Mouse (Mus musculus) neural tube, embryonic 15.5 days (tissue): ENCODE data around the gene Naxd. TPM values are rescaled to one million over a fixed set of nuclear protein-coding genes. Genes with fewer than 3 reads are reported as not detected.
A peak's percentile ranks its signal among the peaks of the same experiment; 100 is the strongest.

Experiments used
- ATAC-seq: fragments of 200-750 bp; cut with Nextera tagmentation; 2 replicates; pipeline ENCODE4 v1.8.0; 2017; ENCODE audit warnings: mild to moderate bottlenecking, moderate TSS enrichment, moderate library complexity; ENCODE audit not compliant: low FRiP score
- H3K27ac ChIP-seq: fragments of 300-500 bp; sonication (generic); replicated peaks from 2 replicates; pipeline ENCODE4 v1.5.1; 2015; ENCODE audit warnings: mild to moderate bottlenecking, inconsistent platforms
- H3K27me3 ChIP-seq: fragments of 300-500 bp; sonication (generic); replicated peaks from 2 replicates; pipeline ENCODE4 v1.6.1; 2015; ENCODE audit warnings: inconsistent platforms
- H3K36me3 ChIP-seq: fragments of 300-500 bp; sonication (generic); 2 replicates; pipeline ENCODE4 v1.6.1; 2015; ENCODE audit warnings: inconsistent platforms
- H3K4me1 ChIP-seq: fragments of 300-500 bp; sonication (generic); 2 replicates; pipeline ENCODE4 v1.6.1; 2015; ENCODE audit warnings: inconsistent platforms
- H3K4me2 ChIP-seq: fragments of 300-500 bp; sonication (generic); 2 replicates; pipeline ENCODE4 v1.6.1; 2015; ENCODE audit warnings: inconsistent platforms, mild to moderate bottlenecking, moderate library complexity
- H3K4me3 ChIP-seq: fragments of 300-500 bp; sonication (generic); replicated peaks from 2 replicates; pipeline ENCODE4 v1.5.1; 2015; ENCODE audit warnings: mild to moderate bottlenecking, inconsistent platforms
- H3K9ac ChIP-seq: fragments of 300-500 bp; sonication (generic); replicated peaks from 2 replicates; pipeline ENCODE4 v1.6.1; 2015; ENCODE audit warnings: mild to moderate bottlenecking, inconsistent platforms
- H3K9me3 ChIP-seq: fragments of 300-500 bp; sonication (generic); replicated peaks from 2 replicates; pipeline ENCODE4 v1.6.1; 2016; ENCODE audit warnings: inconsistent platforms
- WGBS: fragments of 180-500 bp; shearing (Covaris S2); methylation state at CpG from one replicate; pipeline ENCODE4 v1.1.7; 2015; ENCODE audit warnings: mixed read lengths; 5-methylcytosine and 5-hydroxymethylcytosine counted together
- polyA plus RNA-seq: library from polyadenylated mRNA; unstranded; fragments of >200 nt; fragmentation: Nextera tagmentation; extraction: Ambion mirVana; gene quantifications from 2 replicates; pipeline ENCODE4 v1.2.1, GENCODE M21; 2015

The Naxd gene
- polyA plus RNA-seq = 149 and 154 TPM in 2 replicates

GRCm38 (mm10) chr8:11497017-11497990 is at the start of gene Naxd:
Gene Naxd (plus strand): TSS chr8:11497506.
- Histone ChIP-seq H3K27me3 (peaks cover 14% of the 10 kb centered on the region; the same call in 1 of the 2 replicates), H3K27ac (peak within 1 kb of the TSS; percentile 92), H3K4me1 (peaks cover 50% of the 10 kb centered on the region), H3K4me2 (peak within 1 kb of the TSS; percentile 85), H3K36me3 (no peaks in the 10 kb centered on the region), H3K4me3 (peak within 1 kb of the TSS; percentile 88), H3K9ac (peak within 1 kb of the TSS; percentile 85), H3K9me3 (no peaks in the 10 kb centered on the region)
- WGBS = 4% methylated on average over 72 of the region's 73 CpGs
- ATAC-seq = peak; percentile 96

GRCm38 (mm10) chr8:11447910-11448570 is 49.3 kb upstream of the Naxd start:
- H3K4me3 ChIP-seq = no peak overlapping the region
- ATAC-seq = no peak
- 0 out of 2 replicates have a peak, but pooled peaks cover 3% of the 10 kb centered on the region for H3K4me1 ChIP-seq
- no peak overlapping the region for H3K4me2 ChIP-seq
- WGBS = 95% methylated on average over 23 of the region's 23 CpGs
- H3K27me3 ChIP-seq = no peaks in the 10 kb centered on the region
- H3K9me3 ChIP-seq = no peaks in the 10 kb centered on the region
- no peak overlapping the region for H3K27ac ChIP-seq
- no peaks in the 10 kb centered on the region for H3K36me3 ChIP-seq
- no peak overlapping the region for H3K9ac ChIP-seq

GRCm38 (mm10) chr8:11450184-11451113 is 46.9 kb upstream of the Naxd start:
- Histone ChIP-seq H3K27ac (no peak overlapping the region), H3K4me3 (no peak overlapping the region), H3K36me3 (no peaks in the 10 kb centered on the region), H3K9me3 (no peaks in the 10 kb centered on the region), H3K4me1 (0 out of 2 replicates have a peak, but pooled peaks cover 3% of the 10 kb centered on the region), H3K27me3 (no peaks in the 10 kb centered on the region), H3K4me2 (no peak overlapping the region), H3K9ac (no peak overlapping the region)
- ATAC-seq = no peak
- WGBS = 30% methylated on average over 8 of the region's 8 CpGs

GRCm38 (mm10) chr8:11452152-11452551 is 45.2 kb upstream of the Naxd start:
- Histone ChIP-seq H3K9me3 (no peaks in the 10 kb centered on the region), H3K4me1 (0 out of 2 replicates have a peak, but pooled peaks cover 3% of the 10 kb centered on the region), H3K4me2 (no peak overlapping the region), H3K4me3 (no peak overlapping the region), H3K36me3 (no peaks in the 10 kb centered on the region), H3K9ac (no peak overlapping the region), H3K27me3 (no peaks in the 10 kb centered on the region), H3K27ac (no peak overlapping the region)
- 97% methylated on average over 1 of the region's 1 CpGs for WGBS
- no peak for ATAC-seq

- Histone ChIP-seq H3K9ac (no peak overlapping the region), H3K9me3 (no peaks in the 10 kb centered on the region), H3K27ac (no peak overlapping the region), H3K4me2 (no peak overlapping the region), H3K27me3 (no peaks in the 10 kb centered on the region), H3K4me3 (no peak overlapping the region), H3K4me1 (0 out of 2 replicates have a peak, but pooled peaks cover 3% of the 10 kb centered on the region), H3K36me3 (no peaks in the 10 kb centered on the region)
- no peak for ATAC-seq
- WGBS = 76% methylated on average over 3 of the region's 3 CpGs
Measured at GRCm38 (mm10) chr8:11452559-11452958, 44.7 kb upstream of the Naxd start.

GRCm38 (mm10) chr8:11452974-11453373 is 44.3 kb upstream of the Naxd start:
- ATAC-seq = no peak
- Histone ChIP-seq H3K27ac (no peak overlapping the region), H3K9ac (no peak overlapping the region), H3K9me3 (no peaks in the 10 kb centered on the region), H3K4me1 (0 out of 2 replicates have a peak, but pooled peaks cover 5% of the 10 kb centered on the region), H3K27me3 (no peaks in the 10 kb centered on the region), H3K4me2 (no peak overlapping the region), H3K36me3 (no peaks in the 10 kb centered on the region), H3K4me3 (no peak overlapping the region)
- 44% methylated on average over 4 of the region's 4 CpGs for WGBS

- Histone ChIP-seq H3K27ac (no peak overlapping the region), H3K9ac (no peak overlapping the region), H3K4me3 (no peak overlapping the region), H3K36me3 (no peaks in the 10 kb centered on the region), H3K27me3 (no peaks in the 10 kb centered on the region), H3K4me2 (no peak overlapping the region), H3K4me1 (0 out of 2 replicates have a peak, but pooled peaks cover 5% of the 10 kb centered on the region), H3K9me3 (no peaks in the 10 kb centered on the region)
- no peak for ATAC-seq
- 47% methylated on average over 12 of the region's 12 CpGs for WGBS
Measured at GRCm38 (mm10) chr8:11454228-11454627, 43.1 kb upstream of the Naxd start.

GRCm38 (mm10) chr8:11457278-11457677 is 40.0 kb upstream of the Naxd start:
- Histone ChIP-seq H3K4me1 (0 out of 2 replicates have a peak, but pooled peaks cover 4% of the 10 kb centered on the region), H3K4me3 (no peak overlapping the region), H3K9ac (no peak overlapping the region), H3K9me3 (no peaks in the 10 kb centered on the region), H3K27me3 (no peaks in the 10 kb centered on the region), H3K36me3 (no peaks in the 10 kb centered on the region), H3K27ac (no peak overlapping the region), H3K4me2 (no peak overlapping the region)
- no peak for ATAC-seq
- 74% methylated on average over 3 of the region's 3 CpGs for WGBS

GRCm38 (mm10) chr8:11457981-11458836 is 39.1 kb upstream of the Naxd start:
- H3K27ac ChIP-seq = no peak overlapping the region
- no peak for ATAC-seq
- 67% methylated on average over 11 of the region's 12 CpGs for WGBS

GRCm38 (mm10) chr8:11459016-11459415 is 38.3 kb upstream of the Naxd start:
- H3K4me3 ChIP-seq = no peak overlapping the region
- 56% methylated on average over 5 of the region's 5 CpGs for WGBS
- H3K27ac ChIP-seq = no peak overlapping the region
- no peak overlapping the region for H3K9ac ChIP-seq
- H3K27me3 ChIP-seq = no peaks in the 10 kb centered on the region
- H3K9me3 ChIP-seq = no peaks in the 10 kb centered on the region
- no peak for ATAC-seq
- no peaks in the 10 kb centered on the region for H3K36me3 ChIP-seq
- no peak overlapping the region for H3K4me2 ChIP-seq
- 0 out of 2 replicates have a peak, but pooled peaks cover 4% of the 10 kb centered on the region for H3K4me1 ChIP-seq

More at GRCm38 (mm10) chr8:11457981-11458836, 39.1 kb upstream of the Naxd start:
- H3K27me3 ChIP-seq = no peaks in the 10 kb centered on the region
- H3K4me3 ChIP-seq = no peak overlapping the region
- H3K9ac ChIP-seq = no peak overlapping the region
- H3K4me1 ChIP-seq = 0 out of 2 replicates have a peak, but pooled peaks cover 4% of the 10 kb centered on the region
- no peak overlapping the region for H3K4me2 ChIP-seq
- H3K9me3 ChIP-seq = no peaks in the 10 kb centered on the region
- H3K36me3 ChIP-seq = no peaks in the 10 kb centered on the region
